Mouse (Mus musculus) NIH3T3 (cell line): ENCODE data around the gene Ptprn2.

Experiments used
- DNase-seq: peaks from one replicate; pipeline ENCODE4 v3.0.0-alpha.2; 2012; ENCODE audit warnings: low read depth

Ptprn2 gene

DNA sequence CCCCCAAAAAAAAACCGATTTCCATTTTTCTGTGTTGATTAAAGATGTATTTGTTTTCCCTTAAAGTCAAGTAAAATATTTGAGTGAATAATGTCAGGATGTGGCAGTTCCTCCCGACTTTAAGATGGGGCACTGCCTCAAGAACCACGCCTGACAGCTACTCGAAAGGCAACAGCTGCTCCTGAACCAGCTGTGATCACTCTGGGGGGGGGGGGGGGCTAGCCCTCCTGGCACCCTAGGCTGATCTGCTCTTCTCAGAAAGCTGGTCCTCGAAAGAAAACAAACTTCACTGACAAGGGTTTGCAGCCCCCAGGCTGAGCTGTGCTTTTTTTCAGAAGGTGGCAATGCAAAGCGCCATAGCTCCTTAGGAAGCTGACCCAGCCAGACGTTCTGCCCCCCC is 663.7 kb downstream of the Ptprn2 start:
- no peak for DNase-seq

DNA sequence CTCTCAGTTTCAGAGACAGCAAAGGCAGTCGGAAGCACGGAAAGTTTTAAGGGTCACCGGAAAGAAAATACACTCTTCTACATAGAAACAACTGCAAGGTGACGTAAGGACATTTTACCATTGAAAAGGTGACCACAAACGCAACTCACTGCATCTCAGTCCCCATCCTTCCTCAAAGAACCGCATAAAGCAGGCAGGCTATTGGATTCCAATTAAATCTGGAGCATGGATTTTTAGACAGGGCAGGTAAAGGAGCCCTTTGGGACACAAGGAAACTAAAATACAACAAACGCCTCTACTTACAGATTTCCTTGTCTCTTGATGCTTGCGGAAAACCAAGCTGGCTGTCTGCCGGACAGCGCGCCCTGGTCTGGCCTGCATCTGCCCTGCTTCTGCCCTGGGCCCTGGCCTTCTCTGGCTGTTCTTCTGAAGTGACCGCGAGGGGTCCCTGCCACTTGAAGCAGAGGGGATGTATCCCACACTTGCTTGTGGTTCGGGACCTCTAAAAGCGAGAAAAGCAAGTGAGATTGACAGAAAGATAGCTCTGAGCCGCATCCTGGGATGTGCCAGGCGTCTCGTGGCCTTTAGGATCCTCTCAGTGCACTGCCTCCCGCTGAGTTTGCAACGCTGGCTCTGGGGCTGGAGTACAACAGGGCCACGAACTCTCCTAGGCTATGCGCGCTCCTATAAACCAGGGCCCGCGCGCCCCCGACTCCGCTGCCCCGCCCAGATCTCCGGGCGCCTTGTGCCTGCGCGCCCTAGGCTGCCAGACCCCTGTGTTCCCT is 665.3 kb downstream of the Ptprn2 start:
- no peak for DNase-seq

DNA sequence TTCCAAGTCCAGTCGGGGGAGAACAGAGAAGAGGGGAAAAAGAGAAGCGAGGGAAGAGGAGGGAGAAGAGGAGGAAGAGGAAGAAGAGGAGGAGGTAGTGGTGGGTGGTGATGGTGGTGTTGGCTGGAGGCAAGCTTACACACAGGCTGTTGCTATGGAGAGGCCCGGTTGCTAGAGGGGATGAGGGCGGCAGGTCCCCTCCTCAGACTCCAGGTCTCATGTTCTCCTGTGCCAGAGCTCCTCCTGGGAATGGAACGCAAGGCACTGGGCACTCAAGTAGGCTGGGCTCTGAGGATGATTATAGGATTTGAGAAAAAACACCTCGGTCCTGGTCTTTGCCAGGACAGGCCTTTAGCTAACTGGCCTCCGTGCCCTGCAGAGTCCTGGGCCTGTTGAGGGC is 666.1 kb downstream of the Ptprn2 start:
- no peak for DNase-seq

DNA sequence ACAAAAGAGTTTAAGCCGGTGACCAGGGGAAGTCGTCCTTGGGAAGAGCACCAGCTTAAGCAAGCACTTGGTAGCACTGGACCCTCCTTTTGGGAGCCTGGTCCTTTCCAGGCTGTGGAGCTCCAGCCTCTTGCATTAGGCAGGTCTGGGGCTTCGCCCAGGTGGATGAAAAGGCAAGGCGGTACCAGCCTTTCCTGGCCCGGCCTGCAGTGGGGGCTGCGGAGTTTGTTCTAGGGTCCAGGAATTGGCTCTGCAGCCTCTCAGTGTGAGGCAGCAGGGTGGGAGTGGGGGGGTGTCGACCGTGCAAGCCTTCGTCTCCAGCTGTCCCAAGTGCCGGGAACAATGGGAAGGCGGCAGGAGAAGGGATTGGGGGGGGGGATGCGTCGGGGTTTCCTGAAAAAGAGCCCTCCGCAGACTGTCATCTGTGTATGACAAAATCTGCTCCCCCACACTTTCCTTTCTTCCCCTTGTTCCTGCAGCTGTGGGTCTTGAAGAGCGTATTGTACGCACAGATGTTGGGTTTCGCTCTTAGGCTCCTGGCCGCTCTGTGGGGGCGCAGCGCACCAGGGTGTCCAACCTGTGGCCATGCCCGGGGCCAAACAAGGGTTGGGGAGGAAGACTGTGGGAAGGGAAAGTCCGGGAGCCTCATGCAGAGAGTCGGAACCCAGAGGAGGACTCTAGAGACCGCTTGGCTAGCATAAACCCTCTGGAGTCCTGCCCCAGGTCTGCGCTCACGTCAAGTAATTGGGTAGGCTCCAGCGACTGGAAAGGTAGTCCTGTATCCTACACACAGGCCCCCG is 667.0 kb downstream of the Ptprn2 start:
- DNase-seq, result no peak

DNA sequence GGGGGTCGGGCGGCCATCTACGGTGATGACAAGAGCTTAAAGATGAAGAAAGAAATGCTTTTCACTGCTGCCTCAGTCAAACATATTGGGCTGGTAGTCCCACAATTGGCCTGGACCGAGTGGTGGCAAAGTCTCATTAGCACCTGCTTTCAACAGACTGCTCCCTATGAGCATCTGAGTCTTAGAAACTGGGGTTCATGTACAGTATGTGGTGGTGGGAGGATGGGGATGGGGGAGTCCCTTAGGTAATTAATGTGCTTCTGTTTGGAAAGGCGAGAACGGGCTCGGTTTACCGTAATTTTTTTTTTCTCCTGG is 667.6 kb downstream of the Ptprn2 start:
- DNase-seq, result no peak

DNA sequence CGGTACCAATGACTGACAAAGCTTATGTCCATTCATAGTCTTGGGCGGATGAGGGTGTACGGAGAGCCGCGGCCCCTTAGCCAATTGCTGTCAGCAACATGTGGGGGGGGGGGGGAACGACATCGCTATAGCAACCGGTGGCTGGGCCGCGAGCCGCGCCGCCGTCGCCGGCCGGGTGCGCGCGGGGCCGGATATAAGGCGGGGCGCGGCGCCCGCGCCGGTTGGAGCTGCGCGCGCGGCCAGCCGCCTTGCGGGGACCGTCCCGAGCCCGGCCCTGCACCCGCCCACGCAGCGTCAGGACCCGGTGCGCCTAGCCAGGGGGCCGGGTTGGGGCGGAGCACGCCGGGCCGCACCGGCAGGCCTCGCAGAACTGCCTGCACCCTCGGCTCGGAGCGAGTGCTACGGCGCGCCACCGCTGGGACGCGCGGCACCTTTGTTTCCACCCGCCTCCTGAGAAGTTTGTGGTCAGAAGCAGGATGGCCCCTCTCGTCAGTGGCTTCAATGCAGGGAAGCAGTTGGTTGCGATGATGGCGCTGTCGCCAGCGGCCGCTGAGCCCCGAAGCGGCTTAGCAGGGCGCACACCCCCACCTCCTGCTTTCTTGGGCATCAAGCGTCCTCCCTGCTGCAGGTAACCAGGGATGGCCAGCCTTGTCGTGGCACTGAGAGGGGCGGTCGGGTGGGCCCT is 668.3 kb downstream of the Ptprn2 start:
- DNase-seq, result no peak

DNA sequence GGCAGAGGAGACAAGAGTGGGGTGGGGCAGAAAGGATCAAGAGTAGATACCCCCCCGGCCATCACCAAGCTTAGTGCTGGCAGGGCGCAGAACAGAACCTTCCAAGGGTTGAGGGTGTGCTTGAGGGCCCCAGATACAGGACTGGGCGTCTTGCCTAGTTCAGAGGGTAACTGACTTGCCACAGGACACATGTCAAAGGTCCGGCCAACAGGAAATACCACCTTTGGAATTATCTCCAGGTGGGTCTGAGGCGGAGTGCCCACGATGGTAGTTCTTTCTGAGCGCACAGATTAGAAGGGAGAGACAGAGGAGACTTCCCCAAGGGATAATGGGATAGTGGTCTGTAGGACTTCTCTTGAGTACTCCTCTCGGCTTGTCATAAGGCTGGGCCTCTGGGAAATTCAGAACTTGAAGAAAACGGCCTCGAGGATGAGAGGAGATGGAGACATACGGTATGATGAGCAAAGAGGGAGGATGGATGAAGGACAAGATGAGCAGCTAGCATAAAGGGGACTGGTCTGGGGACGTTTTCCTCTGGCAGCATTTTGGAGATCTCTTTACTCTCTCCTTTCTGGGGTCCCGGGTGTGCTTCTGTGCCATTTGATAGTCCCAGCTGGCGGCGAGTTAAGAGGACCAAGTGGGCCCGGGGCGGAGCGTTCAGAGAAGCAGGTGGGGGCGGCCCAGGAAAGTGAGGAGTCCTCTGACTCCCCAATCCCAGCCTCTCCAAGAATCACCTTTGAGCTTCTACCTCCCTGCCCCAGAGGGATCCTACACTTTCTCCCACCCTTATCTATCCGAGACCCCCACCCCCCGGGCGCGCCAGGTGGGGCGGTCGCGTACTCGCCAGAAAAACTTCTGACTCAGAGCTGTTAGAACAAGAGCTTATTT is 669.1 kb downstream of the Ptprn2 start:
- no peak for DNase-seq

DNA sequence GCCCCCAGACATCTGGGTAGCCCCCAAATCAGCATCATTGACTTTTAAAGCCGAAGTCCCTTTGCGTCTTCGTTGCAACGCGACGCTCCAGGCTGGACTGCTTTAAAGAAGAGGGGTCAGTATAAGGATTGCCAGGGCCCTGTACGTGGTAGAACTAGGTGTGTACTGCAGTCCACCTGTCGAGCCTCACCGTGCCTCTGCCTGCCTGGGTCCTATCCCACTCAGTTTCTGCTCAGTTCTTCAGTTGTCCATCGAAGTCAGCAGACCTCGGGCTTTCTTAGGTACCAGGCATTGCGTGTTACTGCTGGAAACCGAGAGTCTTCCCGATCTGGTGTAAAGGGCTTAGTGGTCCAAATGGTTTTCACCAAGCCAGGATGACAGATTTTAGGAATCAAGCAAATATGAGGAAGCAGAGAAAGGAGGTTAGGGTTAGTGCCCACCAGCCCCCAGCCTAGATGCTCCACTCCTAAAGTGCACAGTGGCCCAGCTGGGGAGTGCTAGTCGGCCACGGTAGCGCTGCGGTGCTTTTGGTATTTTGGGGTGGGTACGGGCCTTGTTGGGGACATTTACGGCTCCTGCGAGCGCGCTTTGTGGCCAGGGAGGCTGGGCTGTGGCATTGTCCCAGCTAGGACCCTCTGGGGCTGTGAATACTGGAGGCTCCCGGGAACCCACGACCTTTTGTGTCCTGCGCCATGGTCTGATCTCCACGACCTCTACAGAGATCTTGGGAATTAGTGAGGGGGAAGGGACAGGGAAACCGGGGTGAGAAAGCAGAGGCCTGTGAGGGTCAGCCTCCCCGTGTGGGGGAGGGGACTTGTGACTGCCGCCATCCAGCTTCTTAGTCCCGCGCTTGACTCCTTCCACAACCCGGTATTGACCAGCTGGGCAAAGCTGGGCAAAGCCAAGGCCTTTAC is 670.0 kb downstream of the Ptprn2 start:
- no peak for DNase-seq

DNA sequence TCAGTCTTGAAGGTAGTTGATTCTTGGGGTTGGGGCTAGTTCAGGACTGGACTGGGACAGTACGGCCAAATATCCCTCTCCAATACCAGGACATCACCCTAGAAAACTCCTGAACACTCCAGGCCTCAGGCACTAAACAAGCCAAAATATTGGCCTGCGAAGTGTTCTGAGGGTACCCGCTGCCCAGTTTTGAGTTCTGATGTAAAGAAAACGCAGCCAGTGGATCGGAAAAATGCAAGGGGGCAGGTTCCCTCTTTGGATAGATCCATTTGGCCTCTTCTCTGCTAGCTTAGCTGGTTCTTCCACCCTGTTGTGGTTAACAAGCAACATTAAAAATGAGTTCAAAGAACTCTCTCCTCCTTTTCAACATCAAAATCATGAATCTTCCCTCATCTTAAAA is 670.7 kb downstream of the Ptprn2 start:
- DNase-seq, result no peak

DNA sequence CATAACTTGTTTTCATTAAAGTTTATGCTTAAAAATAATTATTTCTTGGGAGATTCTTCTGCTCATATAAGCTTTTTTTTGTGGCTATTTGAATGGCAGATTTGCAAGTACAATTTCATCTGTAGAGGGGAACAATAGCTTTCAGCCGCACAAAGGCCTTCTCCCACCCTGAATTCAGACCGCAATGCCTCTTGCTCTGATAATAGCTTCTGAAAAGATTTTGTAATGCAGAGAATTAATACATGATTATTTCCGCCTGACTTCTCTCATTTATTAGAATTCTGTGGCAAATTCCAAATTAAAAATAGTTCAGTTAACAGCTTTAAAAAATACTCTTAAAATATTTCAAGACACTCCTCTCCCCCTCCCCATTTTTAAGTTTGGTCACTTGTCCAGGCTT is 671.3 kb downstream of the Ptprn2 start:
- DNase-seq, result no peak

DNA sequence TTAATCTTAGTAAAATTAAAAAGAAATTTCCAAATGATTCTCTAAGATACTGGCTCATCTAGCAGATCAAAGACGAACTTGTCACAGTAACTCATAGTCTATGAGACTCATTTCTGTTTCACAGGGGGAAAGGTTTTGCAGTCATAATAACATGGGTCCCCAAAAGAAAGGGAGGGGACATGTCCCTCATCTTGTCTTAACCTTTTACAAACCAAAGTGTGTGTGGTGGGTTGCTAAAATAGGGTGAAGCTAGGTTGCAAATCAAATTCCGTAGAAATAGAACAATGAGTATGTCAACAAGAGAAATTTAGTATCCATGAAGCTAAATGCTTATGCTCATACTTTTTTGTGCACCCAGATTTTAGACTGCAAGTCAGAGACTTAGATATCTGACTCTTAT is 671.7 kb downstream of the Ptprn2 start:
- DNase-seq, result no peak

DNA sequence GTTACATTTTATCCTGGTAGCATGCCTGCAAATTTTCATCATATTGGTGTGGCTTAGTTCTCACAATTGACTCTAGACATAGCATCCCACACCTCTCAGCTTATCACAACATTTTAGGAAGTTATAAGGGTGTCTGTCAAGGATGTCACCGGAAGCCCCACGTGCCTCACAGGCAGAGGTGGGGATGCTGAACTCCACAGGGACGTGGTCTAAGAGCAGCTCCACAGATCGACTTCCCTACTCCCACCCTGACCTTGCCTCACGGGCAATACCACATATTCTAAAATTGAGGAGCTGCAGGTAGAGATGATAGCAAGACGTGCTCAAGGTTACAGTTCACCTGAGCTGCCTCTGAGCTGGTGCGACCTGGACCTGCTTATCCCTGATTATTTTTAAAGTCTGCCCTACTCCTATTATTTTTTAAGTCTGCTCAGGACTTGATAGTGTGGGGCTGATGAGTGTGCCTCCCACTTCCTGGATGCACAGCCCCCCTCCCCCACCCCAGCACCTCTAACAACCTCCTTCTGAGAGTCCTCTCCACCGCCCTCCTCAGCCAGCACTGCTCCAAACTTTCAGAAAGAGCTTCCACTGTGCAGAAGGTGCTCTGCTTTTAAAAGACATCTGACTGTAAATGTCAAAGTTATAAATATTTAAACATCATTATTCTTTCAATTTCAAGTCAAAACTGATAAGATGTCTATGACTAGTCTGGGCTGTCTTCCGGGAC is 672.3 kb downstream of the Ptprn2 start:
- no peak for DNase-seq

DNA sequence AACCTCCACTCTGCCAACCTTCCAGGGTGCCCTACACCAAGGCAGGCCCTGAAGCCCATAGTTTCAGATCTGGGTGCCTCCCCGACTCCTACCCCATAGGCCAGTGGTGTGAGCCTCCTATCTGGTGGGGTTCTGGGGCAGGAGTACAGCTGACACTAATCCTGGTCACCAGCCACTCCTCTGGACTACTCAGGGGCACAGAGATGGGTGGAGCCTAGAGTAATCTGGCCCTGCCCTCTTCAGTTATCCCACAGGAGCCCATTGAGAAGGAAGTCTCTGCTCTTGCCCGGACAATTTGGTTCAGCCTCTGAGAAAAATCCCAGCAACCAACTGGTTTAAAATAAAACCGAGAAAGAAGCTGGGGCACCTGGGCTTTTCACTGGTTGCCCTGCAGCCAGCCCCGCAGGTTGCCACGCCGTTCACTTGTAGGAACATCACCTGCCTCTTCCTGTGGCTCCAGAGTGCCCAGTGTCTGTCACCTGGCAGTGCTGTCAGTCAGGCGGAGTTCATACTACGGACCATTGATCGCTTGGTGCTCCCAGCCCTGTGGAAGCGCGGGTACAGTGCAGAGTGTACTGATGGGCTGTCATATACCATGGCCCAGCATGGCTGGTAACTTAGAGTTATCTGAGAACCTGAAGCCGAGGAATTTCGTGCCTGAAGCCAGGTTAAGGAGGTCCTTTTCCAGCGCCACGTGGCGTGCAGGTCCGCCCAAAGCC is 673.6 kb downstream of the Ptprn2 start:
- DNase-seq, result no peak

DNA sequence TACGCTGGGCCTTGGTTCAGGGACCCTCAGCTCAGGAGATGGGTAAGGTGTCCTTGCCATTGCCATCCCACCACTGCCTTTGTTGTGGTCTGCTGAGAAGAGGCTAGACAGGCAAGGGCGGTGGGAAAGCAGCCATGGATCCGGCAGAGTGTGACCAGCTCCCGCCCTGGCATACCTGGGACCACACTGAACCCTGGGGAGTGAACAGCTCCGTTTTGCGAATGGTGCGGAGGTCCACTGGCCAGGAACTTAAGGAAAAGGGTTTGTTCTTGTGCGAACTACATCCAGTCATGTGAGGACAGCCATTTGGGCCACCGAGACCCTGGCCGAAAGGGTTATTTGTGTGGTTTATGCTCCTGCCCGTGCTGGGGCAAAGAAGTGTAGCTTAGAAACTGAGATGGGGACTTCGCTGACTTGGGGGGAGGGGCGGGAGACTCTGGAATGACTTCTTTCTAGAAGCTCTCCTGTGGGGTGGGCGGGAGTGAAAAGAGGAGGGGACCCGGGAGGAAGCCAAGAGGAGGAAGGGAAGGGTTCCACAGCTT is 674.2 kb downstream of the Ptprn2 start:
- DNase-seq, result no peak

DNA sequence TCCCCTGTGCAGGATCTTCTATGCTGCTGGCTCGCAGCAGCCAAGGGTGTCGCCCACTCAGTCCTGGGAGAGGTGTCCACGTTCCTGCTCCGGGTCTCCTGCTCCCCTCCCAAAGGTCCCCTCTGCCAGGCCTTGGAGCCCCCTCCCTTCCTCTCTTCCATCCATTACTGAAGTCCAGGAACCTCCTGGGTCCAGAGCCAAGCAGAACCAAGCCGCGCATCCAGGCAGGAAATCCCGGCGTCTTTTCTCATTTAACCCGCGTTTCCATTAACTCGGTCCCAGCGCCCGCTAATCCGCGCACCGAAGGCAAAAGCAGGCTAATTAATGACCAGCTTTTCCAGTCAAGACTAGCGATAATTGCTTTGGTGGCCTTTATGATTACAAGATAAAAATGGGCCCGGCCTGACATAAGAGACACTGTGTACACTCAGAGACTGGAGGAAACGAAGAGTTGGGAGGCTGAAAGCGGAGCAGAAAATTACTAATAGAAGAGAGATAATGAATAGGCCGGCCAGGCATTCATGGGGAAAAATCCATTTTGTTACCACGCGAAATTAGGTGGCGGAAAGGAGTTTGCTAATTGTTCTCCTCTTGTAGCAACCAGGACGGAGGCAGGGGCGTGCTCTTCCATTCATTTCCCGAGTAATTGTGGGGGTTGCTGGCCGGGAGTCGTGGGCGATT is 674.8 kb downstream of the Ptprn2 start:
- no peak for DNase-seq

DNA sequence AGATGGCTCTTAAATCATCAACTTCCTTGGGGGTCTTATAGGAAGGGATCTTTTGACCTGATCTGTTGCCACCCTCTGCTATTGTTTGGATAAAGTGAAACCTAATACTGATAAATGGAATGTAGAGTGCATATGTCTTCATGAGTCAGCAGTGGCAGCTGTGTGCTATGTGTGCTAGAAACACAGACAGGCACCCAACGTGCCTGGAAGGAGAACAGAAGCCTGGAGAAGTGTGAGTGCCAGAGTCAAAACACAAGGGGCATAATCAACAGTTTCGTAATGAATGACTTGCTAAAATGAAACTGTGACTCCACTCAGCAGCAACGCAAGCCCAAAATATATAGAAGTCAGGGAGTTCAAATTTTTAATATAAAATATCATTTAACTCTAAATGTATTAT is 676.7 kb downstream of the Ptprn2 start:
- DNase-seq, result peak; percentile 2

DNA sequence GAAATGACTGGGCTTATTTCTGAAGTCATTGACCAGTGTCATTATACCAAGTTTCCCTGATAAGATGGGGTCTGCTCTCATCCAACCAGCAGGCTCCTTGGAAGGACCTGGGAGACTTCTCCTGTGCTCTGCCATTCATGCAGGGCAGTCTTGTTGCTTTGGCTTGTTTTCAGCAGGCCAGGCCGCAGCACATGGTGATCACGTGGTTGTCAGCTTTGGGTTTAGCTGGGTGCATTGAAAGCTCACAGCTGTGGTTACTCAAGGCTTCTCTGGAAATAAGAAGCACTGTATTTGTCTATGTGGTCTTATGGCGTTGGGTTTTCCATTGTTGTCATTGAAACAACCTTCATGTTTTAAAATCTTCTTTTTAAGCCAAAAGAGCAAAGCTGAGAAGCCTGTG is 678.3 kb downstream of the Ptprn2 start:
- no peak for DNase-seq

DNA sequence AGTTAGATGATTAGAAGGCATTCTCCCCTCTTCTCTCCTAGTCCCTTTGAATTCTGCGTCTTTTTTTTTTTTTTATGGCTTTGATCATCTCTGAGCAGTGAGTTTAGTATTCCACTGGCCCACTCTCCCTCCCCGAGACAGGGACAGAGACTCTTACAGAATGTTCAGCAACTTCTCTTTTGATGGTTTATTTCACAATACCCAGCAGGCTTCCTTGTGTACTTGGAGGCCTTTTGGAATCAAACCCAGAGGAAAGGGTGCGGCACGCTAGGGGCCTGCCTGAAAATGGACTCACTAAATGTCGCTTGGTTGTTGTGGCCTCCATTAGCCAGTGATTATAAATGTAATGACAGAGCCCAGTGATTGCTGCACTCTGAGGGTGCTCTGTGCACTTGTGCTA is 680.7 kb downstream of the Ptprn2 start:
- DNase-seq, result no peak

DNA sequence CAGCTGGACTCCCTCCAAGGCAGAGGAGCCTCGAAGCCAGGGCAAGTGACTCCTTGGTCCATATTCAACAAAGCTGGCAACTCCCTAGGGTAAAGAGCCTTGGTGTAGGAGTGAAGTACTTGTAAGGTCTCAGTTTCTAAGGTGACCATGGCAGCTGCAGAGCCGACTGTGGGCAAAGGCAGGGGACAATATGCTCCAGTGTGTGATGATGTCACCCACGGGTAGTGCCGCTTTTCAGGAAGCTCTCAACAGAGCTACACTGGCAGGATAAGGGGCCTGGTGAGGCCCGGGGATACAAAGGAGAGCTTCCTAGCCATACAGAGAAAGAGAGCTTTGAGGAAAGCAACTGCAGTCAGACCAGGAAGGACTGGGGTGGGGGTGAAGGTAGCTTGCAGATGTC is 684.1 kb downstream of the Ptprn2 start:
- DNase-seq, result no peak
